Mouse (Mus musculus) forebrain, embryonic 13.5 days (tissue): ENCODE measurements around the gene Btbd11. TPM values are rescaled to one million over a fixed set of nuclear protein-coding genes. Genes with fewer than 3 reads are reported as not detected.

Experiments used
- ATAC-seq: fragments of 200-750 bp; cut with Nextera tagmentation; 2 replicates; pipeline ENCODE4 v1.8.0; 2017
- H3K27ac ChIP-seq: fragments of 300-500 bp; sonication (generic); 2 replicates; pipeline ENCODE4 v1.5.1; 2015; ENCODE audit warnings: inconsistent platforms, mild to moderate bottlenecking, moderate library complexity
- H3K27me3 ChIP-seq: fragments of 300-500 bp; sonication (generic); 2 replicates; pipeline ENCODE4 v1.6.1; 2015; ENCODE audit warnings: mild to moderate bottlenecking, inconsistent platforms
- H3K36me3 ChIP-seq: fragments of 300-500 bp; sonication (generic); 2 replicates; pipeline ENCODE4 v1.6.1; 2015; ENCODE audit warnings: mild to moderate bottlenecking, inconsistent platforms; ENCODE audit not compliant: poor library complexity, severe bottlenecking
- H3K4me1 ChIP-seq: fragments of 300-500 bp; sonication (generic); 2 replicates; pipeline ENCODE4 v1.6.1; 2015; ENCODE audit warnings: inconsistent platforms
- H3K4me2 ChIP-seq: fragments of 300-500 bp; sonication (generic); 2 replicates; pipeline ENCODE4 v1.6.1; 2015; ENCODE audit warnings: inconsistent platforms, mild to moderate bottlenecking, moderate library complexity
- H3K4me3 ChIP-seq: fragments of 300-500 bp; sonication (generic); 2 replicates; pipeline ENCODE4 v1.5.1; 2015; ENCODE audit warnings: mild to moderate bottlenecking, inconsistent platforms
- H3K9ac ChIP-seq: fragments of 300-500 bp; sonication (generic); 2 replicates; pipeline ENCODE4 v1.6.1; 2015; ENCODE audit warnings: mild to moderate bottlenecking, inconsistent platforms
- H3K9me3 ChIP-seq: fragments of 300-500 bp; sonication (generic); replicated peaks from 2 replicates; pipeline ENCODE4 v1.6.1; 2016; ENCODE audit warnings: inconsistent platforms
- WGBS: fragments of 180-500 bp; shearing (Covaris S2); methylation state at CpG from one replicate; pipeline ENCODE4 v1.1.7; 2015; 5-methylcytosine and 5-hydroxymethylcytosine counted together
- polyA plus RNA-seq: library from polyadenylated mRNA; unstranded; fragments of >200 nt; fragmentation: Nextera tagmentation; extraction: Ambion mirVana; gene quantifications from 2 replicates; pipeline ENCODE4 v1.2.1, GENCODE M21; 2015

Btbd11 gene
- polyA plus RNA-seq, 1 experiment from 2014 or later, result 4.5 TPM

GRCm38 (mm10) chr10:85382981-85383380 is 3.6 kb upstream of the Btbd11 start:
- WGBS, result 89% methylated on average over 7 of the region's 7 CpGs

GRCm38 (mm10) chr10:85387219-85388070 is 831 bp downstream of the Btbd11 start:
- Histone ChIP-seq H3K27me3 (peaks cover 24% of the 10 kb centered on the region; the same call in 1 of the 2 replicates), H3K27ac (no peak overlapping the region), H3K4me3 (peak overlapping the region; percentile 62), H3K9me3 (no peaks in the 10 kb centered on the region), H3K4me2 (peak overlapping the region; percentile 99), H3K9ac (peak overlapping the region; percentile 75), H3K4me1 (peaks cover 32% of the 10 kb centered on the region), H3K36me3 (no peaks in the 10 kb centered on the region)
- ATAC-seq, result peak; percentile 34
- WGBS, result under 1% methylated on average over 78 of the region's 78 CpGs

More at GRCm38 (mm10) chr10:85382981-85383380, 3.6 kb upstream of the Btbd11 start:
- peaks cover 8% of the 10 kb centered on the region; the same call in 1 of the 2 replicates for H3K27me3 ChIP-seq
- no peak overlapping the region for H3K4me3 ChIP-seq
- no peak overlapping the region for H3K27ac ChIP-seq
- H3K4me2 ChIP-seq, result no peak overlapping the region
- H3K36me3 ChIP-seq, result no peaks in the 10 kb centered on the region
- no peak overlapping the region for H3K9ac ChIP-seq
- peaks cover 12% of the 10 kb centered on the region for H3K4me1 ChIP-seq
- no peak for ATAC-seq
- no peaks in the 10 kb centered on the region for H3K9me3 ChIP-seq

- peaks cover 33% of the 10 kb centered on the region for H3K4me1 ChIP-seq
- peak overlapping the region; percentile 62 for H3K4me3 ChIP-seq
- H3K27me3 ChIP-seq, result peaks cover 24% of the 10 kb centered on the region; the same call in 1 of the 2 replicates
- WGBS, result under 1% methylated on average over 49 of the region's 50 CpGs
- peak overlapping the region; percentile 75 for H3K9ac ChIP-seq
- no peaks in the 10 kb centered on the region for H3K36me3 ChIP-seq
- H3K27ac ChIP-seq, result no peak overlapping the region
- peak overlapping the region; percentile 99 for H3K4me2 ChIP-seq
- no peaks in the 10 kb centered on the region for H3K9me3 ChIP-seq
- ATAC-seq, result 0 out of 2 replicates have a peak, but pooled peaks have one; percentile 1
These were observed 1.6 kb downstream of the Btbd11 start for GRCm38 (mm10) chr10:85388071-85388750.

GRCm38 (mm10) chr10:85388751-85389115 is 2.1 kb downstream of the Btbd11 start:
- Histone ChIP-seq H3K27me3 (peaks cover 24% of the 10 kb centered on the region; the same call in 1 of the 2 replicates), H3K9ac (peak overlapping the region; percentile 75; the same call in 1 of the 2 replicates), H3K4me3 (peak overlapping the region; percentile 62), H3K4me1 (peaks cover 38% of the 10 kb centered on the region), H3K4me2 (peak overlapping the region; percentile 99), H3K9me3 (no peaks in the 10 kb centered on the region), H3K27ac (no peak overlapping the region), H3K36me3 (no peaks in the 10 kb centered on the region)
- 0 out of 2 replicates have a peak, but pooled peaks have one; percentile 12 for ATAC-seq
- 2% methylated on average over 9 of the region's 9 CpGs for WGBS

- peaks cover 24% of the 10 kb centered on the region; the same call in 1 of the 2 replicates for H3K27me3 ChIP-seq
- no peak for ATAC-seq
- 52% methylated on average over 23 of the region's 23 CpGs for WGBS
- no peaks in the 10 kb centered on the region for H3K9me3 ChIP-seq
- 0 out of 2 replicates have a peak overlapping the region, but pooled peaks have one; percentile 18 for H3K9ac ChIP-seq
- H3K36me3 ChIP-seq, result no peaks in the 10 kb centered on the region
- H3K4me1 ChIP-seq, result peaks cover 41% of the 10 kb centered on the region
- H3K27ac ChIP-seq, result no peak overlapping the region
- H3K4me2 ChIP-seq, result peak overlapping the region; percentile 99
- peak overlapping the region; percentile 62 for H3K4me3 ChIP-seq
These were observed 2.9 kb downstream of the Btbd11 start for GRCm38 (mm10) chr10:85389286-85390139.

GRCm38 (mm10) chr10:85393016-85393415 is 6.4 kb downstream of the Btbd11 start:
- Histone ChIP-seq H3K9me3 (no peaks in the 10 kb centered on the region), H3K27me3 (peaks cover 15% of the 10 kb centered on the region; the same call in 1 of the 2 replicates), H3K27ac (no peak overlapping the region), H3K4me2 (no peak overlapping the region), H3K4me1 (peaks cover 33% of the 10 kb centered on the region), H3K9ac (no peak overlapping the region), H3K36me3 (no peaks in the 10 kb centered on the region), H3K4me3 (no peak overlapping the region)
- no peak for ATAC-seq
- WGBS, result 74% methylated on average over 6 of the region's 6 CpGs

GRCm38 (mm10) chr10:85394558-85394957 is 7.9 kb downstream of the Btbd11 start:
- Histone ChIP-seq H3K27me3 (0 out of 2 replicates have a peak, but pooled peaks cover under 1% of the 10 kb centered on the region), H3K36me3 (no peaks in the 10 kb centered on the region), H3K9me3 (no peaks in the 10 kb centered on the region), H3K4me3 (no peak overlapping the region), H3K4me2 (no peak overlapping the region), H3K27ac (no peak overlapping the region), H3K9ac (no peak overlapping the region), H3K4me1 (peaks cover 17% of the 10 kb centered on the region; the same call in 1 of the 2 replicates)
- no peak for ATAC-seq
- WGBS, result 32% methylated on average over 4 of the region's 4 CpGs

GRCm38 (mm10) chr10:85411120-85411519 is 24.5 kb downstream of the Btbd11 start:
- no peaks in the 10 kb centered on the region for H3K9me3 ChIP-seq
- no peak for ATAC-seq
- no peak overlapping the region for H3K4me3 ChIP-seq
- no peaks in the 10 kb centered on the region for H3K27me3 ChIP-seq
- WGBS, result 93% methylated on average over 3 of the region's 3 CpGs
- H3K4me1 ChIP-seq, result no peaks in the 10 kb centered on the region
- no peak overlapping the region for H3K9ac ChIP-seq
- no peak overlapping the region for H3K4me2 ChIP-seq
- H3K36me3 ChIP-seq, result no peaks in the 10 kb centered on the region
- H3K27ac ChIP-seq, result no peak overlapping the region

GRCm38 (mm10) chr10:85420851-85421628 is 34.4 kb downstream of the Btbd11 start:
- Histone ChIP-seq H3K4me2 (no peak overlapping the region), H3K27me3 (no peaks in the 10 kb centered on the region), H3K4me1 (no peaks in the 10 kb centered on the region; the same call in 1 of the 2 replicates), H3K36me3 (no peaks in the 10 kb centered on the region), H3K4me3 (no peak overlapping the region), H3K9ac (no peak overlapping the region), H3K9me3 (no peaks in the 10 kb centered on the region), H3K27ac (no peak overlapping the region)
- peak; percentile 38; the same call in 1 of the 2 replicates for ATAC-seq
- 58% methylated on average over 15 of the region's 15 CpGs for WGBS

- Histone ChIP-seq H3K9me3 (no peaks in the 10 kb centered on the region), H3K36me3 (no peaks in the 10 kb centered on the region), H3K4me2 (no peak overlapping the region), H3K9ac (no peak overlapping the region), H3K4me3 (no peak overlapping the region), H3K27me3 (no peaks in the 10 kb centered on the region), H3K4me1 (no peaks in the 10 kb centered on the region; the same call in 1 of the 2 replicates), H3K27ac (no peak overlapping the region)
- no peak for ATAC-seq
- 66% methylated on average over 4 of the region's 4 CpGs for WGBS
These were observed 35.0 kb downstream of the Btbd11 start for GRCm38 (mm10) chr10:85421629-85422012.

- Histone ChIP-seq H3K9me3 (no peaks in the 10 kb centered on the region), H3K36me3 (no peaks in the 10 kb centered on the region), H3K4me2 (no peak overlapping the region), H3K27ac (no peak overlapping the region), H3K4me1 (no peaks in the 10 kb centered on the region; the same call in 1 of the 2 replicates), H3K9ac (no peak overlapping the region), H3K27me3 (no peaks in the 10 kb centered on the region), H3K4me3 (no peak overlapping the region)
- ATAC-seq, result no peak
- 80% methylated on average over 2 of the region's 2 CpGs for WGBS
These were observed 39.1 kb downstream of the Btbd11 start for GRCm38 (mm10) chr10:85425756-85426155.
